Mouse (Mus musculus): Measurements from ENCODE around the gene March4. TPM values are rescaled to one million over a fixed set of nuclear protein-coding genes. Genes with fewer than 3 reads are reported as not detected.

Gene March4
- polyA plus RNA-seq, 1 experiment, result 0.06 TPM

DNA sequence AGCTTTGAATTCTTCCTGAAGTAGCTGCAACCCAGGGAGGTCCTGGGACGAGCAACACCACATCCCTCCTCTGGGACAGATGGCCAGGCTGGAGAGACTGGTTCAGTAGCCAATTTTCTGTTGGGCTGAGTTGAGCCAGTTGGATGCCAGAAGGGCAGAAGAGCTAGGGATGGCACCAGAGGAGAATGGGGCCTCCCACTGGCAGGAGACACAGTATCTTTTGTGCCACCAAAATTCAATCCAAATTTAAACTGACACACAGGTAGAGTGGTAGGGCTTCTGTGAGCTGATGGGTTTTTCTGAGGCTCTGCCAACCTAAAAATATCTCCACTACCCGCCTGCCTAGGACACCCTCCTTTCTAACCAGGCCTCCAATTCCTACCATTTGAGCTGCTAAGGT lies 21.9 kb upstream of the March4 start:
- no peak overlapping the region for H3K4me3 ChIP-seq (ENCODE audit: extremely low read depth, insufficient read depth, insufficient read length)
- TF ChIP-seq CTCF (IDR thresholded peaks at IDR 0.05; ENCODE audit: extremely low read depth, insufficient read depth, insufficient read length, insufficient replicate concordance) (no peak), POLR2A (IDR thresholded peaks at IDR 0.05; ENCODE audit: low read depth, low read length) (no peak)
- H3K27ac ChIP-seq (ENCODE audit: insufficient read depth, low read length), result no peak overlapping the region
- DNase-seq (ENCODE audit: low read depth in 1 of 2, low spot score in 2 of 2), result no peak
- WGBS, result 73% methylated on average over 2 of the region's 2 CpGs
- H3K36me3 ChIP-seq (ENCODE audit: control insufficient read depth, insufficient read depth, low read length), result no peaks in the 10 kb centered on the region
- no peaks in the 10 kb centered on the region for H3K4me1 ChIP-seq (ENCODE audit: control insufficient read depth, insufficient read depth, insufficient read length)
- no peaks in the 10 kb centered on the region for H3K27me3 ChIP-seq (ENCODE audit: control insufficient read depth, insufficient read depth, low read length)

DNA sequence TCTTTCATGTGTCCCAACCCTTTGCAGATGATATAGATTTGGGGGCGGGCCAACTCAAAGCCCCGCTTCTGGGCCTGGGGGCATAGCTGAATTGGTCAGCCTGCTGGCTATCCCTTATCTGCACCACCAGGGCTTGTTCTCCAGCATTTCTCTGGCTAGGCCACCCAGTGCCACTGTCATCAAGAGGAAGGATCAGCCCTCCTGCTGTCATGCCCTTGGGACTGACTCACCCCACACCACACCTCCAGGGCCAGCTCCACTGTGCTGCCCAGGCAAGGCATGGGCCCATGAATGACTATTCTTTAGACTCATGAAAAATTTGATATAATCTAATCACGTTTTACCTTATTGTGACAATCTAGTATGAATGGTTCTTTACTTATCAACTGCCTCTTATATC lies 19.7 kb upstream of the March4 start:
- DNase-seq (ENCODE audit: low read depth in 1 of 2, low spot score in 2 of 2), result no peak
- 80% methylated on average over 3 of the region's 3 CpGs for WGBS
- no peaks in the 10 kb centered on the region for H3K36me3 ChIP-seq (ENCODE audit: control insufficient read depth, insufficient read depth, low read length)
- H3K4me3 ChIP-seq (ENCODE audit: extremely low read depth, insufficient read depth, insufficient read length), result no peak overlapping the region
- no peak overlapping the region for H3K27ac ChIP-seq (ENCODE audit: insufficient read depth, low read length)
- no peak for TF ChIP-seq POLR2A (IDR thresholded peaks at IDR 0.05; ENCODE audit: low read depth, low read length)
- no peak for TF ChIP-seq CTCF (IDR thresholded peaks at IDR 0.05; ENCODE audit: extremely low read depth, insufficient read depth, insufficient read length, insufficient replicate concordance)
- no peaks in the 10 kb centered on the region for H3K4me1 ChIP-seq (ENCODE audit: control insufficient read depth, insufficient read depth, insufficient read length)
- H3K27me3 ChIP-seq (ENCODE audit: control insufficient read depth, insufficient read depth, low read length), result no peaks in the 10 kb centered on the region

DNA sequence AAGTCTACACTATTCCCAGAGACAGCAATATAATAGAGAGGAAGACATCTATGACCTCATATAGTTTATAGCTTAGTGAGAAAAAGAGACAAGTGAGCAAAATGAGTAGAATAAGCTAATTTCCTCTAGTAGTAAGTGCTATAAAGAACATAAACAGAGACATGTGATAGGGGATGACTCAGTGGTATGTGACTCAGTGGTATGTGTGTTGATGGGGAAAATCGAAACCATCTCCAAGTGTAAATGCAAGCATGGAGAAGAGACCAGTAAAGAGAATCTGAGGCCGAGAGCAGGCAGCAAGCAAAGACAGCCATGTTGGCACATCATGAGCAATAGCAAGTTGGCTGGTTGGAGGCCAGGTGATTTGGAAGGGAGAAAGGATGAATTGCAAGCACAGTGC lies 13.6 kb upstream of the March4 start:
- no peak for DNase-seq (ENCODE audit: low read depth in 1 of 2, low spot score in 2 of 2)
- no peak overlapping the region for H3K27ac ChIP-seq (ENCODE audit: insufficient read depth, low read length)
- H3K4me3 ChIP-seq (ENCODE audit: extremely low read depth, insufficient read depth, insufficient read length), result no peak overlapping the region
- TF ChIP-seq CTCF (IDR thresholded peaks at IDR 0.05; ENCODE audit: extremely low read depth, insufficient read depth, insufficient read length, insufficient replicate concordance), result no peak
- no peaks in the 10 kb centered on the region for H3K36me3 ChIP-seq (ENCODE audit: control insufficient read depth, insufficient read depth, low read length)
- no peaks in the 10 kb centered on the region for H3K27me3 ChIP-seq (ENCODE audit: control insufficient read depth, insufficient read depth, low read length)
- WGBS, result 89% methylated on average over 2 of the region's 2 CpGs
- no peaks in the 10 kb centered on the region for H3K4me1 ChIP-seq (ENCODE audit: control insufficient read depth, insufficient read depth, insufficient read length)

DNA sequence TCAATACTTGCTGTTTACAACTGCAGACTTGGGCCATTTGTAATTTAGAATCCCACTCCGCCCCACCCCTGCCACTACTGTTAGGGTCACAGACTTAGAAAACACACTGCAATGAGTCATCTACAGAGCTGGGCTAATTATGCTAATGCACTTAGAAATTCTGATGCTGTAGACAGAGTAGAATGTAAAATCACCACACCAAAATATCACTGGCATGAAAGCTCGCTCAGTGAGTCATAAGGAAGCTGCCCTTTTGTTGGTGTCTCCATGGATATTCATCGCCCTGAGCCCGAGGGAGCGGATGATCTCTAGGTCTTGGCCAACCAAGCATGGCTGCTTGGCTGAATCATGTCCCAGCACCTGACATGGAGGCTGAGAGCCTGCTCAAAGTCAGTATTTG lies 1.5 kb upstream of the March4 start:
- WGBS, result 83% methylated on average over 5 of the region's 5 CpGs
- H3K4me3 ChIP-seq (ENCODE audit: extremely low read depth, insufficient read depth, insufficient read length), result no peak overlapping the region
- H3K27me3 ChIP-seq (ENCODE audit: control insufficient read depth, insufficient read depth, low read length), result peaks cover 5% of the 10 kb centered on the region; the same call in 1 of the 2 replicates
- TF ChIP-seq CTCF (IDR thresholded peaks at IDR 0.05; ENCODE audit: extremely low read depth, insufficient read depth, insufficient read length, insufficient replicate concordance) (no peak), POLR2A (IDR thresholded peaks at IDR 0.05; ENCODE audit: low read depth, low read length) (no peak)
- no peak for DNase-seq (ENCODE audit: low read depth in 1 of 2, low spot score in 2 of 2)
- H3K36me3 ChIP-seq (ENCODE audit: control insufficient read depth, insufficient read depth, low read length), result no peaks in the 10 kb centered on the region
- H3K4me1 ChIP-seq (ENCODE audit: control insufficient read depth, insufficient read depth, insufficient read length), result no peaks in the 10 kb centered on the region
- H3K27ac ChIP-seq (ENCODE audit: insufficient read depth, low read length), result no peak overlapping the region

DNA sequence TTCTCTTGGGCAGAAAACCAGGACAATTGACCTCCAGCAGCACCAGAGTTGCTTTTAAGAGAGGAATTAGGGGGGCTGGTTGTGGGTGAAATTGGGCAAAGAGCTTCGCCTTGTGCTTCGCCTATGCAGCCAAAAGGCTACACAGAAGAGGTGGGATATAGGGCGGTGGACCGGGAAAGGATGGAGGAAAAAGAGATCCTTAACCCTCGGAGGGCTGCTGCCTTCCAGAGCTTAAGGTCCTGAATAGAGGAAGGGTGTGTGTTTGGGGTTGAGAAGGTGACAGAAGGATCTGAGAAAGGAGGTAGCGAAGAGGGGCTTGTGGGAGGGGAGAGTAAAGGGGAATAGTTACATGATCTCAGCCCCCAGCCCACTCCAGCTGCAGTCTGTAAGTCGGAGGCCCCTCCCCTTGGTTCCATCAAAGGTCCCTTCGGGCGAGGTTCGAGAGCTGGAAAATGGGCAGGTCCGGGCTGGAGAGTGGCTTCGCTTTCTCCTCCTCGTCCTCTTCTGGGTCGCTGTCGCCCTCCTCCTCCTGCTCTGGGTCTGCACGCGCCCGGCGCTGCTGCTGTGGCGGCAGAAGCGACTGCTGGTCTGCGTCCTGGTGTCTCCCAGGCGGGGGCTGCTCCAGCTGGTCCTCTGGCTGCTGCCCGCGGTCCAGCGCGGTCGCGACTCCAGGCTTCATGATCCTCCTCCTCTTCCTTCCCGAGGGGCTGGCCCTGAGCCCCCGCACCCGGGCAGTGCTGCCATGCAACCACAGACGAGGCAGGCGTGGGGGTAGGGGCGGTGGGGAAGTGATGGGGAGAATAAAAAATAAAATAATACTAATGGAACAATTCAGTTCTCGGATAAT lies 782 bp downstream of the March4 start:
- 8% methylated on average over 36 of the region's 36 CpGs for WGBS
- Histone ChIP-seq H3K27ac (ENCODE audit: insufficient read depth, low read length) (no peak overlapping the region), H3K4me1 (ENCODE audit: control insufficient read depth, insufficient read depth, insufficient read length) (no peaks in the 10 kb centered on the region), H3K27me3 (ENCODE audit: control insufficient read depth, insufficient read depth, low read length) (peaks cover 5% of the 10 kb centered on the region; the same call in 1 of the 2 replicates), H3K36me3 (ENCODE audit: control insufficient read depth, insufficient read depth, low read length) (no peaks in the 10 kb centered on the region), H3K4me3 (ENCODE audit: extremely low read depth, insufficient read depth, insufficient read length) (no peak overlapping the region)
- TF ChIP-seq CTCF (IDR thresholded peaks at IDR 0.05; ENCODE audit: extremely low read depth, insufficient read depth, insufficient read length, insufficient replicate concordance), result no peak
- no peak for TF ChIP-seq POLR2A (IDR thresholded peaks at IDR 0.05; ENCODE audit: low read depth, low read length)
- no peak for DNase-seq (ENCODE audit: low read depth in 1 of 2, low spot score in 2 of 2)

DNA sequence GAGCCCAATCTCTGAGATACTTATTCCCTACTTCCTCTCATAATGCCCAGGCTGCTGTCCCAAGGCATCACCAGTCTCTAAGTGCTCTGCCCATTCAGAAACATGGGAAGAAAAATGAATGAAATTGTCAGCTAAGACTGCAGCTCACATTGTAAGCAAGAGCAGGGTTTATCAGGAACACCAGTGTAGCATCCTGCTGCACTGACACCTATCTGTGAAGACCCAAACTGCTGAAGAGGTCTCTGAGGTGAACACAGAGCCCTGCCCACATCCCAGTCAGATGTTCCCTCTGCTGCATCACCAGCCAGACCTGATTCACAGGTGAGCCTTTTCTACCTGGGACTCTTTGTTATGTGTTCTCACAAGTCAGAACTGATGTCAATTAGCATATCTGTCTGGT lies 3.3 kb downstream of the March4 start:
- Histone ChIP-seq H3K4me1 (ENCODE audit: control insufficient read depth, insufficient read depth, insufficient read length) (no peaks in the 10 kb centered on the region), H3K27ac (ENCODE audit: insufficient read depth, low read length) (no peak overlapping the region), H3K4me3 (ENCODE audit: extremely low read depth, insufficient read depth, insufficient read length) (no peak overlapping the region), H3K36me3 (ENCODE audit: control insufficient read depth, insufficient read depth, low read length) (no peaks in the 10 kb centered on the region), H3K27me3 (ENCODE audit: control insufficient read depth, insufficient read depth, low read length) (peaks cover 5% of the 10 kb centered on the region; the same call in 1 of the 2 replicates)
- TF ChIP-seq CTCF (IDR thresholded peaks at IDR 0.05; ENCODE audit: extremely low read depth, insufficient read depth, insufficient read length, insufficient replicate concordance) (no peak), POLR2A (IDR thresholded peaks at IDR 0.05; ENCODE audit: low read depth, low read length) (no peak)
- DNase-seq (ENCODE audit: low read depth in 1 of 2, low spot score in 2 of 2), result no peak

DNA sequence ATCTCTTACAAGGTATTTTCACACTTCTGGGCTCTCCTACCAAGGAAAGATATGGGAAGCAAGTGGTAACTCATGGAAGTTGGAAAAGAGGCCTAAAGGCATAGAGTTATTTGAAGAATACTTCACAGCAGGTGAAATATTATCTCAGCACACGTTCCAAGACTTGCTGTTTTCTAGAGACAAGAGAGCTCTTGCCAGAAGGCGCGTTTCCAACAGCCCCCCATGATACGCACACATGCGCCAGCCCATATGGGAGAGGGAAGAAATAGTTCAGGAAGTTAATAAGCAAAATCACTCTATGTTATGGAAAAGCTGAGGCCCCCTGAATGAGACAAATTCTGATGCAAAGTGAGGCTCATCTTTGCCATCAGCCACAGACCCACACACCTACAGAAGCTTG lies 3.8 kb downstream of the March4 start:
- Histone ChIP-seq H3K27ac (ENCODE audit: insufficient read depth, low read length) (no peak overlapping the region), H3K27me3 (ENCODE audit: control insufficient read depth, insufficient read depth, low read length) (peaks cover 5% of the 10 kb centered on the region; the same call in 1 of the 2 replicates), H3K4me3 (ENCODE audit: extremely low read depth, insufficient read depth, insufficient read length) (no peak overlapping the region), H3K36me3 (ENCODE audit: control insufficient read depth, insufficient read depth, low read length) (no peaks in the 10 kb centered on the region), H3K4me1 (ENCODE audit: control insufficient read depth, insufficient read depth, insufficient read length) (no peaks in the 10 kb centered on the region)
- no peak for DNase-seq (ENCODE audit: low read depth in 1 of 2, low spot score in 2 of 2)
- WGBS, result 86% methylated on average over 5 of the region's 5 CpGs
- TF ChIP-seq POLR2A (IDR thresholded peaks at IDR 0.05; ENCODE audit: low read depth, low read length) (no peak), CTCF (IDR thresholded peaks at IDR 0.05; ENCODE audit: extremely low read depth, insufficient read depth, insufficient read length, insufficient replicate concordance) (no peak)

Measured in spleen, adult 2 months (tissue).